Mouse (Mus musculus) 3134 (cell line): ENCODE data around the gene Gsta1.
"Not testable (repeated sequence)": the region's sequence is repeated elsewhere in the genome, so short reads cannot be mapped to it uniquely, and the experiment has no call there.

Experiments
- DNase-seq: peaks from one replicate; pipeline ENCODE4 v3.0.0-alpha.2; 2011; ENCODE audit warnings: low spot score; ENCODE audit not compliant: insufficient read length; ENCODE audit errors: extremely low read depth

The Gsta1 gene

GRCm38 (mm10) chr9:78230461-78230860, at the start of gene Gsta1:
TSS of gene Gsta1 (plus strand) at chr9:78230656.
- DNase-seq, result not testable (repeated sequence)

- not testable (repeated sequence) for DNase-seq
Observed at GRCm38 (mm10) chr9:78182474-78182873, 48.0 kb upstream of the Gsta1 start, which contains the start of gene Gsta4. TSS of gene Gsta4 (plus strand) at chr9:78182774.

GRCm38 (mm10) chr9:78185686-78186085, 44.8 kb upstream of the Gsta1 start:
- no peak for DNase-seq

- DNase-seq, result no peak
Observed at GRCm38 (mm10) chr9:78188910-78189309, 41.5 kb upstream of the Gsta1 start.

- peak; percentile 51 for DNase-seq
Observed at GRCm38 (mm10) chr9:78190651-78191634, 39.5 kb upstream of the Gsta1 start.

GRCm38 (mm10) chr9:78191736-78192135, 38.7 kb upstream of the Gsta1 start:
- DNase-seq, result peak; percentile 61

- DNase-seq, result peak; percentile 67
Observed at GRCm38 (mm10) chr9:78193902-78194597, 36.4 kb upstream of the Gsta1 start.

GRCm38 (mm10) chr9:78195034-78195433, 35.4 kb upstream of the Gsta1 start:
- no peak for DNase-seq

GRCm38 (mm10) chr9:78197801-78198200, 32.7 kb upstream of the Gsta1 start:
- no peak for DNase-seq

- no peak for DNase-seq
Observed at GRCm38 (mm10) chr9:78204194-78204593, 26.3 kb upstream of the Gsta1 start.

GRCm38 (mm10) chr9:78208956-78209355, 21.5 kb upstream of the Gsta1 start:
- no peak for DNase-seq

GRCm38 (mm10) chr9:78210079-78210478, 20.4 kb upstream of the Gsta1 start:
- DNase-seq, result no peak

GRCm38 (mm10) chr9:78210821-78211220, 19.6 kb upstream of the Gsta1 start:
- no peak for DNase-seq

- no peak for DNase-seq
Observed at GRCm38 (mm10) chr9:78211521-78211920, 18.9 kb upstream of the Gsta1 start.

- DNase-seq, result no peak
Observed at GRCm38 (mm10) chr9:78212341-78213049, 18.0 kb upstream of the Gsta1 start.

GRCm38 (mm10) chr9:78217074-78217473, 13.4 kb upstream of the Gsta1 start:
- DNase-seq, result no peak

- no peak for DNase-seq
Observed at GRCm38 (mm10) chr9:78222616-78223015, 7.8 kb upstream of the Gsta1 start.

GRCm38 (mm10) chr9:78223221-78223902, 7.1 kb upstream of the Gsta1 start:
- DNase-seq, result no peak

- no peak for DNase-seq
Observed at GRCm38 (mm10) chr9:78224418-78224817, 6.0 kb upstream of the Gsta1 start.

- DNase-seq, result no peak
Observed at GRCm38 (mm10) chr9:78225304-78225703, 5.2 kb upstream of the Gsta1 start.
